Comparison of ENCODE assay signal across 9 mouse cellular contexts in the genomic region with DNA sequence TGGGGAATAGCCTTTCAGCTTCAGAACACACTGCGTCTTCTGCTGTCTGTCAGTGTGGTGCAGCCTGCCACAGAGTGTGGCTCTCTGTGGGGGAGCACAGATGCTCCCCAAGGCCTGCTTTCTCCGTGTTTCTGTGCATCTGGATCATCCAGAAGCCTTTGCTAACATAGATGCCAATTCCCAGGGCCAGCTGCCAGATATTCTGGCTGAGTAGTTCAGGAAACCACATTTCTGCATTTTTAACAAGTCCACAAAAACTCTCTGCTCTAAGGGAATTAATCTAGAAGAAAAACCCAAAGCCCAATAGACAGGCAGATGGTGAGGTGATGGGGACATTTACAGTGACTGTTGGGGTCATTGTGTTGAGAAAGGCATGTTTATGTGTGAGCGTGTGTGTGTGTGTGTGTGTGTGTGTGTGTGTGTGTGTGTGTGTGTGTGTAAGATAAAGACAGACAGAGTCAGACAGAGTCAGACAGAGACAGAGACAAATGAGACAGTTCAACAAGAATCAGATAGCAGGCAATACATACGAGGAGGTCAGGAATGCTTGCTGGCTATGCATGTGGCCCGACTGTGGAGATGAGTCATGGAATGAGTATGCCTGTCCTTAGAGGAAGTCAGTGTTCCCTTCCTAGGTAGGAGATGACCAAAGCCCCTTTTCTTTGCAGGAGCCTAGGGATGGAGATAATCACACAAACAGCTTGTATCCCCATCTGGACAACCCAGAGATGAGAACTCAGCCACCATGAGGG.
A peak's percentile ranks its signal among the peaks of the same experiment; 100 is the strongest.
DNase-seq lines count a peak whose midpoint lies in the region; ATAC-seq and TF ChIP-seq lines count a peak whose summit lies in the region.
"Had no signal": no experiment of that assay in that cellular context is flagged by ENCODE, and none has a peak within 500 bp of the region (broad histone marks: within the 10 kb centered on the region; RNA-seq: fewer than 3 reads in every experiment).

No protein-coding gene starts in this region.

- no peaks in the 10 kb centered on the region for H3K36me3 ChIP-seq in stomach, postnatal 0 days (ENCODE audit: control insufficient read depth, insufficient read depth, low read length)
- no peaks in the 10 kb centered on the region for H3K36me3 ChIP-seq in kidney, adult 2 months (ENCODE audit: control insufficient read depth, insufficient read depth, low read length)

- no peak; the same call in 1 of the 2 replicates for ATAC-seq in cerebellum, adult (ENCODE audit: insufficient number of reproducible peaks, low FRiP score, low TSS enrichment)
- ATAC-seq in stomach, postnatal 0 days (ENCODE audit: low FRiP score, low TSS enrichment), result no peak

- no peak for TF ChIP-seq CTCF in stomach, postnatal 0 days (IDR thresholded peaks at IDR 0.05; ENCODE audit: low read depth)
- no peak for TF ChIP-seq CTCF in kidney, adult 2 months (conservative IDR thresholded peaks at IDR 0.05; ENCODE audit: insufficient read depth, insufficient read length, low read depth, low read length)

- no peak overlapping the region for H3K4me3 ChIP-seq in stomach, postnatal 0 days (ENCODE audit: low read depth, low read length)
- no peak overlapping the region for H3K4me3 ChIP-seq in kidney, adult 2 months (ENCODE audit: insufficient read depth, low read depth, low read length)

- H3K27me3 ChIP-seq in stomach, postnatal 0 days (ENCODE audit: control insufficient read depth, insufficient read depth, low read length), result no peaks in the 10 kb centered on the region
- H3K27me3 ChIP-seq in kidney, adult 2 months (replicated peaks; ENCODE audit: control insufficient read depth, insufficient read depth, low read length), result no peaks in the 10 kb centered on the region

- H3K4me2 ChIP-seq in stomach, postnatal 0 days (replicated peaks; ENCODE audit: low read depth), result no peak overlapping the region

- WGBS in stomach, postnatal 0 days, result 41% methylated on average over 5 of the region's 5 CpGs
- WGBS in kidney, adult 2 months, result 54% methylated on average over 5 of the region's 5 CpGs

- DNase-seq in cerebellum, adult 18-20 months, result peak; percentile 18 to 25
- peak; percentile 7 for DNase-seq in ovary, postnatal 14 days (ENCODE audit: low spot score)
- no peak for DNase-seq in ovary, postnatal 10 days (ENCODE audit: low spot score)
- peak; percentile 72 for DNase-seq in layer of hippocampus, adult 9-11 months
- no peak for DNase-seq in stomach, postnatal 0 days (ENCODE audit: low spot score)
- no peak for DNase-seq in kidney, adult 2 months
- DNase-seq in heart, adult 8-10 months (ENCODE audit: low spot score), result no peak

- no peak overlapping the region for H3K9ac ChIP-seq in stomach, postnatal 0 days (ENCODE audit: low read length)

- no peak overlapping the region for H3K27ac ChIP-seq in stomach, postnatal 0 days (replicated peaks)
- H3K27ac ChIP-seq in kidney, adult 2 months (ENCODE audit: insufficient read depth, low read depth, low read length), result no peak overlapping the region
- H3K27ac ChIP-seq: kidney, postnatal 0 days had no signal

- no peaks in the 10 kb centered on the region for H3K4me1 ChIP-seq in stomach, postnatal 0 days (replicated peaks; ENCODE audit: control insufficient read depth, insufficient read depth)
- H3K4me1 ChIP-seq in kidney, adult 2 months (ENCODE audit: control insufficient read depth, insufficient read depth, low read length), result no peaks in the 10 kb centered on the region

- TF ChIP-seq EP300 in stomach, postnatal 0 days (optimal IDR thresholded peaks at IDR 0.05), result no peak

- H3K9me3 ChIP-seq in stomach, postnatal 0 days (ENCODE audit: control insufficient read depth, low read length), result no peaks in the 10 kb centered on the region

- TF ChIP-seq POLR2A in kidney, adult 2 months (IDR thresholded peaks at IDR 0.05; ENCODE audit: low read depth, low read length), result no peak

Comparison
In these comparisons a context has a peak if more than half of its experiments do, and no peak if none do; other contexts are left out.
1. DNase-seq: peak in cerebellum, adult 18-20 months (2 of 2), ovary, postnatal 14 days (single experiment) and layer of hippocampus, adult 9-11 months (single experiment); none in ovary, postnatal 10 days (single experiment), stomach, postnatal 0 days (single experiment), kidney, adult 2 months (single experiment) and heart, adult 8-10 months (single experiment).